Mouse (Mus musculus): Measurements from ENCODE around the gene Nol6. TPM values are rescaled to one million over a fixed set of nuclear protein-coding genes. Genes with fewer than 3 reads are reported as not detected.
"Not testable (repeated sequence)": the region's sequence is repeated elsewhere in the genome, so short reads cannot be mapped to it uniquely, and the experiment has no call there.

The Nol6 gene
- polyA plus RNA-seq, 1 experiment from 2014 or later = 34.7 TPM

DNA sequence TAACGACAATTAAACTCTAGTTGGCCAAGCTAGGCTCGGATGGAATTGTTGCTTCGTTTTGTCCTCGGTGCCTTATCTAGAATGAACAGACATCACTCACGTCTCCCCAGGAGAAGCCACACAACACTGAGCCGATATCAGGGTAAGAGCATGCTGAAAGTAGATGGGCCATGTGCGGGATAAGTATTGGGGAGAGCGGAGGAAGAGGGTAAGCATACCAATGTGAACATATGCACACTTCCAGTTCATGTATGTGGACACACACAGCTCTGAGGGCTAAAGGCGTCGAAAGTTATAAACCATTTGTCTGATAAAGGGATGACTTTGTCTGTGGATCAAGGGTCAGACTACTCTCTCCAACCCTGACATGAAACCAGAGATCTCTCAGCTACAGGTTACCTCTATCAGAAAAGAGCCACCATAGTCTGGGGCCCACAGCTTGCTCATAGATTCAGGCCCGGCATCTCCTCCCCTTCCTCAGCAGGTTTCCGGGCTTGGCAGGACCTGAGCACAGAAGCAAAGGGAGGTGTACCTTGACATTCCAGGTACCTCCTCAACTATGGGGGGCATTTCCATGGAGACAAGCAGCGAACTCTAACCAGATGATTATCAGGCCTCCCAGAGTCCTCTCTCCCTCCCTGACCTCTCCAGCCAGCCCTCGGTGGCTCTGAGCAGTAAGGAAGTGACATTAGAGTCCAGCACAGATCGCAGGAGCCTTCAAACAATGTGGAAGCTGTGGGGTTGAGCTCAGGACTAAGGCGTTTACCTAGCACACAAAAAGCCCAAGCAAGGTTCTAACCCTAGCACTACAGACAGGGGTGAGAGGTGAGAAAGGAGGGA, 36.6 kb downstream of the Nol6 start:
- no peaks in the 10 kb centered on the region for H3K9me3 ChIP-seq (ENCODE audit: low read length)
- no peak overlapping the region for H3K4me2 ChIP-seq (replicated peaks; ENCODE audit: low read depth, low read length)
- H3K9ac ChIP-seq (replicated peaks; ENCODE audit: low read length) = no peak overlapping the region
- no peak overlapping the region for H3K4me3 ChIP-seq (ENCODE audit: low read length)
- no peaks in the 10 kb centered on the region for H3K27me3 ChIP-seq (ENCODE audit: insufficient read depth, low read length)
- 80% methylated on average over 16 of the region's 16 CpGs for WGBS
- peaks cover 13% of the 10 kb centered on the region; the same call in 1 of the 2 replicates for H3K4me1 ChIP-seq (ENCODE audit: insufficient read depth, low read length)
- H3K36me3 ChIP-seq (ENCODE audit: insufficient read depth, low read length) = no peaks in the 10 kb centered on the region
- H3K27ac ChIP-seq (ENCODE audit: low read length) = peak overlapping the region; percentile 47
- ATAC-seq (ENCODE audit: low FRiP score, low TSS enrichment) = 0 out of 2 replicates have a peak, but pooled peaks have one; percentile 32

DNA sequence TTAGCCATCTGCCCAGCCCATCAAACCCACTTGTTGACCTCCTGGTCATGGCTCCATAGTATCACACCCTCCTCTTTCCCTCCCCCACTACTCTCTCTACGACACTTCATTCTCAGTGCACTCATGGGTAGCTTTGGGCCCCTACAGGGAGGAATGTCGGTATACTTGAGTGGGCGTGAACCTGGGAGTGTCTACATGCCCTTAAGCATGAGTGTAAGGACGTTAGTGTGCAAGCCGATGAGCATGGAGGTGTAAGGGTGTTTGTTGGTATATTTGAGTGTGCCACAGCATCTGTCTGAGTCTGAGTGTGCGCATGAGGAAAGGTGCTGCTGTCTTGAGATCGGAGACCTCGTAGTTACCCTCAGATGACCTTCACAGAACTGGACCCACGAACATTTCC, 37.3 kb downstream of the Nol6 start:
- Histone ChIP-seq H3K9ac (replicated peaks; ENCODE audit: low read length) (no peak overlapping the region), H3K4me3 (ENCODE audit: low read length) (no peak overlapping the region), H3K36me3 (ENCODE audit: insufficient read depth, low read length) (no peaks in the 10 kb centered on the region), H3K27ac (ENCODE audit: low read length) (no peak overlapping the region), H3K9me3 (ENCODE audit: low read length) (no peaks in the 10 kb centered on the region), H3K4me2 (replicated peaks; ENCODE audit: low read depth, low read length) (no peak overlapping the region), H3K4me1 (ENCODE audit: insufficient read depth, low read length) (peaks cover 13% of the 10 kb centered on the region; the same call in 1 of the 2 replicates), H3K27me3 (ENCODE audit: insufficient read depth, low read length) (no peaks in the 10 kb centered on the region)
- peak; percentile 52 for ATAC-seq (ENCODE audit: low FRiP score, low TSS enrichment)
- WGBS = 57% methylated on average over 9 of the region's 9 CpGs

DNA sequence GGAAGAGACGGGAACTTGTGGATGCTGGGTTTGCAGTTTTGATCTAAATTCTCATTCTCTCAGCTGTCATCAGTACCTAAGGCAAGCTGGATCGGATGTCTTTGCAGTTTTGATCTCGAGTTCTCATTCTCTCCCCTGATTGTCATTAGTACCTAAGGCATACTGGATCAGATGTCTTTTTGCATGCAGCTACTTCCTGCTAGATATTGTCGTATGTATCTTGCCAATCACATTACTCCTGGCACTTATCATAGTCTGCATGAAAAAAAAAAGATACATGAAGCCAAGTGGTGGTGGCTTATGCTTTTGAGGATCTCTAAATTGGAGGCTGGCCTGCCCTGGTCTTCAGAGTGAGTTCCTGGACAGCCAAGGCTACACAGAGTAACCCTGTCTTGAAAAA, 39.4 kb downstream of the Nol6 start:
- no peaks in the 10 kb centered on the region for H3K27me3 ChIP-seq (ENCODE audit: insufficient read depth, low read length)
- no peaks in the 10 kb centered on the region for H3K36me3 ChIP-seq (ENCODE audit: insufficient read depth, low read length)
- H3K4me1 ChIP-seq (ENCODE audit: insufficient read depth, low read length) = 0 out of 2 replicates have a peak, but pooled peaks cover 3% of the 10 kb centered on the region
- H3K9ac ChIP-seq (replicated peaks; ENCODE audit: low read length) = no peak overlapping the region
- ATAC-seq (ENCODE audit: low FRiP score, low TSS enrichment) = no peak
- no peak overlapping the region for H3K4me2 ChIP-seq (replicated peaks; ENCODE audit: low read depth, low read length)
- 77% methylated on average over 4 of the region's 4 CpGs for WGBS
- no peaks in the 10 kb centered on the region for H3K9me3 ChIP-seq (ENCODE audit: low read length)
- no peak overlapping the region for H3K27ac ChIP-seq (ENCODE audit: low read length)
- no peak overlapping the region for H3K4me3 ChIP-seq (ENCODE audit: low read length)

DNA sequence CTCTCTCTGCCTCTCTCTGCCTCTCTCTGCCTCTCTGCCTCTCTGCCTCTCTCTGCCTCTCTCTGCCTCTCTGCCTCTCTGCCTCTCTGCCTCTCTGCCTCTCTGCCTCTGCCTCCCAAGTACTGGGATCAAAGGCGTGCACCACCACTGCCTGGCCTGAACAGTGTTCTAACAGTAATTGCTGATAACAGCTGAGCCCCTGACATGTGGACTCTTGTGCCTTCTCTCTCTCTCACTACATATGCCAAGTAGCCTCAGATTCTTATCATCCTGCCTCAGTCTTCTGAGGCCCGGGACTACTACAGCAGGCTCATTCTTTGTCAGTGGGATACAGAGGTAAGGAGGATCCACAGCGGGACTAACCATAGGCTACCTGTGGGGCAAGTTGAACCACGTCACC, 41.5 kb downstream of the Nol6 start:
- not testable (repeated sequence) for H3K9ac ChIP-seq (replicated peaks; ENCODE audit: low read length); ATAC-seq (ENCODE audit: low FRiP score, low TSS enrichment); H3K36me3 ChIP-seq (ENCODE audit: insufficient read depth, low read length); H3K9me3 ChIP-seq (ENCODE audit: low read length); H3K4me3 ChIP-seq (ENCODE audit: low read length); H3K27me3 ChIP-seq (ENCODE audit: insufficient read depth, low read length); H3K27ac ChIP-seq (ENCODE audit: low read length); H3K4me2 ChIP-seq (replicated peaks; ENCODE audit: low read depth, low read length); H3K4me1 ChIP-seq (ENCODE audit: insufficient read depth, low read length)
- 67% methylated on average over 4 of the region's 4 CpGs for WGBS

DNA sequence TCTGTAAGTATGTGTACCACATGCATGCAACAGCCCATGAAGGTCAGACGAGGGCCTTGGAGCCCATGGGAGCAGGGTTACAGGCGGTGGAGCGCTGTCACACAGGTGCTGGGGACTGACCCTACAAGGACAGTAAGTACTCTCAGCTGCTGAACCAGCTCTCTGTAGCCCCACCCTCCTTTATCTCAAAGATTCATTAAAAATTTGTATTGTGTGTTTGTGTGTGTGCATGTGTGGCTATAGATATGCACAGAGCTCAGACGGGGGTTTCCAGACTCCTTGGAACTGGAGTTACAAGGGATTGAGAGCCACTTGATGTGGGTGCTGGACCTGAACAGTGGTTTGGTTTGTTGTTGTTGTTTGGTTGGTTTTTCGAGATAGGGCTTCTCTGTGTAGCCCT, 42.5 kb downstream of the Nol6 start:
- 83% methylated on average over 5 of the region's 5 CpGs for WGBS
- Histone ChIP-seq H3K9me3 (ENCODE audit: low read length) (no peaks in the 10 kb centered on the region), H3K27ac (ENCODE audit: low read length) (no peak overlapping the region), H3K4me3 (ENCODE audit: low read length) (no peak overlapping the region), H3K27me3 (ENCODE audit: insufficient read depth, low read length) (no peaks in the 10 kb centered on the region), H3K9ac (replicated peaks; ENCODE audit: low read length) (no peak overlapping the region), H3K4me1 (ENCODE audit: insufficient read depth, low read length) (0 out of 2 replicates have a peak, but pooled peaks cover under 1% of the 10 kb centered on the region), H3K36me3 (ENCODE audit: insufficient read depth, low read length) (no peaks in the 10 kb centered on the region), H3K4me2 (replicated peaks; ENCODE audit: low read depth, low read length) (no peak overlapping the region)
- ATAC-seq (ENCODE audit: low FRiP score, low TSS enrichment) = no peak

DNA sequence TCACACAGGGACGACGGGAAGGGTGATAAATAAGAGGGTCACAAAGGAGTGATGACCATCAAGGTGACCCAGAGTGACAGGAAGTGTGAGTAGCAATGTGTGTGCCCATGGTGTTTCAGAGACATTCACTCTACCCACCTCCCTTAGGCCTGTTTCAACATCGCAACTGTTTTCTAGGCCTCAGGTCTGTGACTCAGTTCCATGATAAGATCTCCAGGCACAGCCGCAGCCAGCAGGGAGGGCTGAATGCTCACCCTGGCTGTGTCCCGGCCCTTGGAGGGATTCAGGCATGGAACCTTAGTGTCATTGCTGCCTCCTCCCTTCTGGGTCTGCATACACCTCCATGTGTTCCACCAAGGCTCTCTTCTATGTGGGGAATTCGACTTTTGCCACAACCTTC, 45.5 kb downstream of the Nol6 start:
- H3K4me2 ChIP-seq (replicated peaks; ENCODE audit: low read depth, low read length) = no peak overlapping the region
- no peak overlapping the region for H3K9ac ChIP-seq (replicated peaks; ENCODE audit: low read length)
- H3K27me3 ChIP-seq (ENCODE audit: insufficient read depth, low read length) = no peaks in the 10 kb centered on the region
- H3K27ac ChIP-seq (ENCODE audit: low read length) = no peak overlapping the region
- H3K9me3 ChIP-seq (ENCODE audit: low read length) = no peaks in the 10 kb centered on the region
- 52% methylated on average over 6 of the region's 6 CpGs for WGBS
- no peaks in the 10 kb centered on the region for H3K4me1 ChIP-seq (ENCODE audit: insufficient read depth, low read length)
- ATAC-seq (ENCODE audit: low FRiP score, low TSS enrichment) = no peak
- no peak overlapping the region for H3K4me3 ChIP-seq (ENCODE audit: low read length)
- no peaks in the 10 kb centered on the region for H3K36me3 ChIP-seq (ENCODE audit: insufficient read depth, low read length)

DNA sequence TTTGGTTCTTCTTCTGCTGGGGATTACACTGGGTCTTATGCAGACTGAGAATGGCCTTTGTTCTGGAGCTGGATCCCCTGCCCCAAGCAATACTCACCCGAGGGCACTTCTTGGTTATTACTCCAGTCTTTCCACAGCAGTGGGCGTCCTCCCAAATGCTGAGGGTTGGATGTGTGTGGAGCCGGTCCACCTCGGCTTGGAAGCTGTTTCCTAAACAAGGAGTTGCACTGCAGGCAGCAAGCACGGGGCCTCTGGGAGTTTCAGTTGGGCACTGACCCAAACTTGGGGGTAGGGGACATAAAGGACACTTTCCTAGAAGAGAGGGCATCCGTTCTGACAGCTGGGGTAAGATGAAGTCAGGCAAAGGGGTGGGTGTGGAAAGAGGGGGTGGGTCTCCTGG, 49.8 kb downstream of the Nol6 start:
- ATAC-seq (ENCODE audit: low FRiP score, low TSS enrichment) = no peak
- WGBS = 75% methylated on average over 6 of the region's 6 CpGs
- no peak overlapping the region for H3K4me2 ChIP-seq (replicated peaks; ENCODE audit: low read depth, low read length)

DNA sequence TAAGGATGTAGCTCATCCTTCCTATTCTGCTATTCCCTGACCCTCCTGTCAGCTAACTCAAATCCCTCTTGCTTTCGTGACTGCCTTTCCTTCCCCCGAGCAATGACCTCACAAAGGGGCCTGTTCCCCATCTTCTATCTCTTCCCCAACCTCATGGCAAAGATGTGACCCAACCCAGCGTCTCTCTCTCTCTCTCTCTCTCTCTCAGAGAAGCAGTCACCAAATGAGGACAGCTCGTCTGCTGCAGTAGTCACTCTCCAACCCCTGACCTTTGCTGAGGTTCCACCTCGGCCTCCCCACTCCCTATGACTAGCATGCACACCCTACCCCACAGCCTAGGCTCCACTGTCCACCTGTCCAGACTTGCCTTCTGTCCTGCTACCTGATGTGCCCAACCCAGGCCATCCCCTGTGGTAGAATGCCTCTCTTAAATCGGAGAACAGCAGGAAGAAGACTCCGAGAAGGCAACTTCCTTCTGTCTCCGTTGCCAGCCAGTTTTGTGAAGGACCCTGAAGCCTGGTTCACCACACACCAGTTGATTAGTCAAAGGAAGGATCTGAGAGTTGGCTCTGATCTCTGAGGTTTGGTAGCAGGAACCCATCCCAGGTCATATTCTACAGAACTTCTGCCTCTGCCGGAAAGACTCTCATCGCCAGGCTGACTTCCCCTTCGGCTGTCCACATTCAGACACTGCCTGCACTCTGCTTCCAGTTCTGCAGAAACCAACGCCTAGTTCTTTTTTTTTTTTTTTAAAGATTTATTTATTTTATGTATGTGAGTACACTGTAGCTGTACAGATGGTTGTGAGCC, 51.0 kb downstream of the Nol6 start:
- WGBS = 80% methylated on average over 12 of the region's 12 CpGs
- H3K4me1 ChIP-seq (ENCODE audit: insufficient read depth, low read length) = no peaks in the 10 kb centered on the region
- H3K9me3 ChIP-seq (ENCODE audit: low read length) = no peaks in the 10 kb centered on the region
- H3K27me3 ChIP-seq (ENCODE audit: insufficient read depth, low read length) = no peaks in the 10 kb centered on the region
- H3K4me3 ChIP-seq (ENCODE audit: low read length) = no peak overlapping the region
- no peaks in the 10 kb centered on the region for H3K36me3 ChIP-seq (ENCODE audit: insufficient read depth, low read length)
- no peak for ATAC-seq (ENCODE audit: low FRiP score, low TSS enrichment)
- H3K9ac ChIP-seq (replicated peaks; ENCODE audit: low read length) = no peak overlapping the region
- H3K27ac ChIP-seq (ENCODE audit: low read length) = no peak overlapping the region
- H3K4me2 ChIP-seq (replicated peaks; ENCODE audit: low read depth, low read length) = no peak overlapping the region

More for the DNA sequence above, 49.8 kb downstream of the Nol6 start:
- Histone ChIP-seq H3K36me3 (ENCODE audit: insufficient read depth, low read length) (no peaks in the 10 kb centered on the region), H3K4me3 (ENCODE audit: low read length) (no peak overlapping the region), H3K9me3 (ENCODE audit: low read length) (no peaks in the 10 kb centered on the region), H3K27me3 (ENCODE audit: insufficient read depth, low read length) (no peaks in the 10 kb centered on the region), H3K27ac (ENCODE audit: low read length) (no peak overlapping the region), H3K9ac (replicated peaks; ENCODE audit: low read length) (no peak overlapping the region), H3K4me1 (ENCODE audit: insufficient read depth, low read length) (no peaks in the 10 kb centered on the region)

DNA sequence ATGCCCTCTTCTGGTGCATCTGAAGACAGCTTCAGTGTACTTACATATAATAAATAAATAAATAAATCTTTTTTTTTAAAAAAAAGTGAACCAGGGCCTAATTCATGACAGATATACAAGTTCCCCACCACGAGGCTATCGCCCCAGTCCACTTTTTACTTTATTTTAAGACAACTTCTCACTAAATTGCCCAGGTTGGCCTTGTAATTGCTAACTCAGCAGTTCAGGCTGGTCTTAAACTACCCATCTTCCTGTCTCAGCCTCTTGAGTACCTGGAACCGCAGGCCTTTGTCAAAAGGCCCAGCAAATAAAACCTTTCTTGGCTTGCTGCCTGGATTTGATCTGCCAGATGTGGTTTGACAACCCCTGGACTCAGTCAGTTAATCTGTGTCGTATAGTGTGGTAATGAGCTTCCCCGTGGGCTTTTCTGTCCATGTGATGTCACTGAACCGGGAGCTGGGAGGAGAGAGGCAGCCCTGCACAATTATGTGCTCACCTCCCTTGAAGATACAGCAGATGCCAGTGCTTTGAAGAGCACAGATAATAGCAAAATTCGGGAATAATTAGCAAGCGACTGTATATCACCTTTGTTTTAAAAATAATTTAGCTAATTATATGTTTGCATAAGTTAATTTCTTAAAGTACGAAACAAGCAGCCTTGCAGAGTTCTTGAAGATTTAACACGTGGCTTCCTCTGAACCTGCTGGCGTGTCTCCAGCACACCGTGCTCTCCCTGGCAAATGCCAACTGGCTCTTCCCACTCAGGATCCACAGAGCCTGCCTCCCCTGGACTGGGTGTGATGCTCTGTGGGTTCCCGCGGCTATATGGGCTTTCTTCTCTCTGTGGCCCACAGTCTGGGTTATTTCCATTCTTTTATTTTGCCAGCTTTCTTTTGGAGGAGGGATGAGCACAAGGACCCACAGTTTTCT, 52.5 kb downstream of the Nol6 start:
- Histone ChIP-seq H3K9ac (replicated peaks; ENCODE audit: low read length) (no peak overlapping the region), H3K36me3 (ENCODE audit: insufficient read depth, low read length) (no peaks in the 10 kb centered on the region), H3K4me3 (ENCODE audit: low read length) (no peak overlapping the region), H3K4me1 (ENCODE audit: insufficient read depth, low read length) (no peaks in the 10 kb centered on the region), H3K9me3 (ENCODE audit: low read length) (no peaks in the 10 kb centered on the region), H3K27me3 (ENCODE audit: insufficient read depth, low read length) (no peaks in the 10 kb centered on the region), H3K27ac (ENCODE audit: low read length) (no peak overlapping the region), H3K4me2 (replicated peaks; ENCODE audit: low read depth, low read length) (no peak overlapping the region)
- ATAC-seq (ENCODE audit: low FRiP score, low TSS enrichment) = no peak
- WGBS = 74% methylated on average over 14 of the region's 14 CpGs

All from kidney, embryonic 16.5 days (tissue).